Mouse (Mus musculus) E14TG2a.4 (cell line): Measurements from ENCODE around the gene Wdr81.

Source experiments
- CTCF ChIP-seq: conservative IDR thresholded peaks from 2 replicates; pipeline ENCODE4 v1.5.1; 2014; ENCODE audit warnings: low read length
- NANOG ChIP-seq: IDR thresholded peaks from 2 replicates; pipeline ENCODE4 v1.6.1; 2014; ENCODE audit warnings: borderline replicate concordance, low read length, mixed read lengths
- POU5F1 ChIP-seq: IDR thresholded peaks from 2 replicates; pipeline ENCODE4 v1.6.1; 2014; ENCODE audit warnings: low read length, borderline replicate concordance

- 0 out of 2 replicates have a peak, but pooled peaks have one; percentile 9 for TF ChIP-seq CTCF
- TF ChIP-seq POU5F1: no peak
- TF ChIP-seq NANOG: no peak
These were observed at the start of gene Wdr81 for GRCm38 (mm10) chr11:75453991-75454930.
